Mouse (Mus musculus) midbrain, embryonic 11.5 days (tissue): ENCODE data around the gene Agap1. TPM values are rescaled to one million over a fixed set of nuclear protein-coding genes. Genes with fewer than 3 reads are reported as not detected.

Source experiments
- ATAC-seq: fragments of 200-750 bp; cut with Nextera tagmentation; 2 replicates; pipeline ENCODE4 v1.8.0; 2017; ENCODE audit warnings: moderate TSS enrichment, moderate library complexity; ENCODE audit not compliant: low FRiP score
- DNase-seq: peaks from one replicate; pipeline ENCODE4 v3.0.0; 2015; ENCODE audit warnings: low spot score; ENCODE audit errors: missing footprints
- H3K27ac ChIP-seq: fragments of 300-500 bp; sonication (generic); 2 replicates; pipeline ENCODE4 v1.5.1; 2014; ENCODE audit warnings: low read depth, low read length
- H3K27me3 ChIP-seq: fragments of 300-500 bp; sonication (generic); 2 replicates; pipeline ENCODE4 v1.6.1; 2014; ENCODE audit warnings: mild to moderate bottlenecking, low read length, moderate library complexity, mixed read lengths; ENCODE audit not compliant: control insufficient read depth, insufficient read depth
- H3K36me3 ChIP-seq: fragments of 300-500 bp; sonication (generic); 2 replicates; pipeline ENCODE4 v1.6.1; 2014; ENCODE audit warnings: mild to moderate bottlenecking, low read length, moderate library complexity, mixed read lengths; ENCODE audit not compliant: control insufficient read depth, insufficient read depth
- H3K4me1 ChIP-seq: fragments of 300-500 bp; sonication (generic); 2 replicates; pipeline ENCODE4 v1.6.1; 2014; ENCODE audit warnings: low read length; ENCODE audit not compliant: control insufficient read depth, insufficient read depth
- H3K4me2 ChIP-seq: fragments of 300-500 bp; sonication (generic); 2 replicates; pipeline ENCODE4 v1.6.1; 2014; ENCODE audit warnings: mild to moderate bottlenecking, moderate library complexity
- H3K4me3 ChIP-seq: fragments of 300-500 bp; sonication (generic); 2 replicates; pipeline ENCODE4 v1.5.1; 2014; ENCODE audit warnings: low read depth, low read length
- H3K9ac ChIP-seq: fragments of 300-500 bp; sonication (generic); 2 replicates; pipeline ENCODE4 v1.6.1; 2014; ENCODE audit warnings: low read length
- H3K9me3 ChIP-seq: fragments of 300-500 bp; sonication (generic); 2 replicates; pipeline ENCODE4 v1.6.1; 2016; ENCODE audit warnings: low read length; ENCODE audit not compliant: control insufficient read depth
- WGBS: fragments of 180-500 bp; shearing (Covaris S2); extraction: QIAGEN DNeasy Blood & Tissue Kit; methylation state at CpG from one replicate; pipeline ENCODE4 v1.1.7; 2014; 5-methylcytosine and 5-hydroxymethylcytosine counted together
- polyA plus RNA-seq: library from polyadenylated mRNA; unstranded; fragments of >200 nt; fragmentation: Nextera tagmentation; extraction: Ambion mirVana; gene quantifications from 2 replicates; pipeline ENCODE4 v1.2.1, GENCODE M21; 2014

The Agap1 gene
- polyA plus RNA-seq: 28.6 and 33.6 TPM in 2 replicates

DNA sequence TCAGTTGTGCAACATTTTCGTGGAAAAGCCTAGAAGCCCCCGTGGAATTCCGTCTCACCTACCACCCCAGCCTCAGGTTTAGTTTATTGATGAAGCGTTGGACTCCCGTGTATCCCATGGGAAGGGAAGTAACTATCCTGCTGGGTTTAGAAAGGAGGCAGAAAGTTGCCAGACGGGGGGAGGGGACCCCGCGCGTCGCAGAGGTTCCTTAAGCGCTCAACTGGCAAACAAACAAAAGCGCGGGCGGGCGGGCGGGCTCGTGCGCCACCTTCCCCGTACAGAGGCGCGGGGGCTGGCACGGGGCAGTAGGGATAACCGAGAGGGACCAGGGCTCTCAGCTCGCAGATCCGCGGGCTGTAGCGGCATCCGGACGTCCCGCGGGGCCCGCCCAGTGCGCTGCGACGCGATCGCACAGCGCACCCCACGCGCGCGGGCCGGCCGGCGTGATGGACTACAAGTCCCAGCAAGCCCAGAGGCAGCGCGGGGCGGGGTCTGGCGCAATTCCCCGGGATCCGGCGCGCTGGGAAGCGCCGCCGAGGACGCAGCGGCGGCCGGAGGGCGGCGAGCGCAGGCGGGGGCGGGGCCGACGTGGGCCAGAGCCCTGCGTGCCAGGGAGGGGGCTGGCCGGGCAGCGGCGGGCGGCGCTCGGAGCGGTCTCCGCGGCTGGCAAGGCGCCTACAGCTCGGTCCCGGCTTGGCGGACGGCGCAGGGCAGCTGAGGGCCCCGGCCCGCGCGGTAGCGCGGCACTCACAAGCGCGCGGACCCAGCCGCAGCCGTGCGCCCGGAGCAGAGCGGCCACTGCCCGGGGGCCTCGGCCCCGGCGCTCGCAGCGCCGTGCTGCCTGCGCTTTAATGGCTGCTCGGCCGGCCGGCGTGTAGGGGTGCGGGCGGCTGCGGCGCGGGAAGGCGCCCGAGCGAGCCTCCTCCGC is at the start of gene Agap1:
Gene Agap1, plus strand, starts transcription at position 611 of the 928 bp plus-strand sequence.
- Histone ChIP-seq H3K27me3 (no peaks in the 10 kb centered on the region), H3K9ac (peak within 1 kb of the TSS; percentile 83), H3K27ac (peak within 1 kb of the TSS; percentile 71), H3K4me2 (peak within 1 kb of the TSS; percentile 94), H3K4me1 (peaks cover 12% of the 10 kb centered on the region), H3K4me3 (peak within 1 kb of the TSS; percentile 82), H3K36me3 (no peaks in the 10 kb centered on the region), H3K9me3 (peaks cover 5% of the 10 kb centered on the region; the same call in 1 of the 2 replicates)
- ATAC-seq: peak; percentile 95
- WGBS: under 1% methylated on average over 85 of the region's 118 CpGs
- DNase-seq: peak; percentile 99

DNA sequence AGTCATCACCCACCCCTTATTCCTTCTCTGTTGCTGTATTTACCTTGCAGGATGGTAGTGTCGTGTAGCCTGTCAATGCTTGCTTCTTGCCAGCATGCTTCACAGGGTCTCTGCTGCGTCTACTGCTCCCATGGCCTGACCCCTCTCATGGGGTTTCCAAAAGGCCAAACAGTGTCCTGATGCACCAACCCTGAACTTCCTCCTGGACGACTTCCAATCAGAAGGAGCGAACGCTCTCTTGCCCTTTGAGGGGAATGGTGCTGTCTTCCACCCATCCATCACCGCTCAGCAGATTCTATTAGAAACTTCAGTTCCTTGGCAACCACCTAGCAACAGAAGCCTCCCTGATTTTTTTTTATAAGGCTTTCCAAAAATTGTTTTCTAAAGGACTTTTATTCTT is 48.6 kb upstream of the Agap1 start:
- no peak overlapping the region for H3K9ac ChIP-seq
- H3K36me3 ChIP-seq: no peaks in the 10 kb centered on the region
- H3K4me3 ChIP-seq: no peak overlapping the region
- peaks cover 3% of the 10 kb centered on the region; the same call in 1 of the 2 replicates for H3K4me1 ChIP-seq
- H3K4me2 ChIP-seq: no peak overlapping the region
- peaks cover 4% of the 10 kb centered on the region; the same call in 1 of the 2 replicates for H3K9me3 ChIP-seq
- 81% methylated on average over 6 of the region's 6 CpGs for WGBS
- DNase-seq (no peak), ATAC-seq (no peak)
- peaks cover 16% of the 10 kb centered on the region; the same call in 1 of the 2 replicates for H3K27me3 ChIP-seq
- H3K27ac ChIP-seq: no peak overlapping the region

DNA sequence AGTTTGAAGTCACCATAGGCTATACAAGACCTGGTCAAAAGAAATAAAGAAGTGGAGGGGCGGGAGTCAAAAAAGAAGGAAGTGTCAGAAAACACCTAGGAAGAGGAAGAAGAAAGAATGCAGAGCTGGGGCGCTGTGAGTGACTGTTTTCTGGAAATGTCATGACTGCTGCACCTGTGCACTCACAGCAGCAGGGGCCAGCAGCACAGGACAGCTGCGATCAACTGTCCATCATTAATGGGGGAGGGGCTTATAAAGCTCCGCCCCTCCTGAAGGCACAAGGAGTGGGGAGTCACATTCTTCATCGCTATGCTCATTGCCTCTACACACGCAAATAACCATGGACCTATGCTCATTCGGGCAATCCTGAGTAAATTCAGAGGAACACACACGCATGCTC is 46.6 kb upstream of the Agap1 start:
- WGBS: 84% methylated on average over 8 of the region's 8 CpGs
- Histone ChIP-seq H3K36me3 (no peaks in the 10 kb centered on the region), H3K27me3 (peaks cover 15% of the 10 kb centered on the region; the same call in 1 of the 2 replicates), H3K27ac (no peak overlapping the region), H3K9ac (no peak overlapping the region), H3K4me3 (no peak overlapping the region), H3K4me2 (no peak overlapping the region), H3K4me1 (no peaks in the 10 kb centered on the region), H3K9me3 (peaks cover 4% of the 10 kb centered on the region; the same call in 1 of the 2 replicates)
- DNase-seq (no peak), ATAC-seq (no peak)

DNA sequence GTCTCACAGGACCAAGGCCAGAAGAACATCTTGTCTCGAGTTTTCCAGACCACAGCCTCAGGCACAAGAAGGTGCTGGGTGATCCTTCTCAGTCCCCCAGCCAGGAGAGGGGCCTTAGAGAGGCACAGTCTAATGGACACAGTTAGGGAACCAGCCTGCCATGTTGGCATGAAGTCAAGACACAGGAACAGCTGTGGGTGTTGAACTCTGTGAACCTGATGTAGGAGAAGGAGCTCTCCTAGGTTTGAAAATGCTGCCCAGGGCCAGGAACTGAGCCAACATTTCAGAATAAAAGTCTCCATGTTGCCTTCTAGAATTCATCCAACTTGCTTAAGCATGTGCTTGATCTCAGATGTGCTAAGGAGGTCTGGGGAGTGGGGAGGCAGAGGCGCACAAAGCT is 41.5 kb upstream of the Agap1 start:
- Histone ChIP-seq H3K9ac (no peak overlapping the region), H3K27me3 (no peaks in the 10 kb centered on the region), H3K27ac (no peak overlapping the region), H3K4me2 (no peak overlapping the region), H3K4me1 (no peaks in the 10 kb centered on the region), H3K4me3 (no peak overlapping the region), H3K9me3 (no peaks in the 10 kb centered on the region), H3K36me3 (no peaks in the 10 kb centered on the region)
- ATAC-seq (no peak), DNase-seq (no peak)
- 85% methylated on average over 2 of the region's 2 CpGs for WGBS

DNA sequence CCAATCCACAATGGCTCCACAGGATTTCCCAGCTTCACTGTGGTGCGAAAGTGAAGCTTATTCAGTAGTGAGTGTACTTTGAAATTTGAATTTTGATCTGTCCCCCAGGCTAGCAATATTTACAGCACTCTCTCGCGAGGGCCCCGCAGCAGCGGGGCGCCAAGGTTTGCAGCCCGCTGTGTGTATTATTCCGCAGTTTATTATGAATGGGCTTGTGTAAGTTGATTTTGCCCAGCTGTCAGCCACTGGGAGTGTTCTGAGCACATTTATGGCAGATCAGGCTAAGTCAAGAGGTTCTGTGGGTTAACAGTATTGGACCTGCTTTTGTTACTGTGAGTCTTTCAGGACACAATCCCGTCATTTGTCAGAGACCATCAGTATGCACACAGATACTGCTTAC is 40.0 kb upstream of the Agap1 start:
- DNase-seq (no peak), ATAC-seq (no peak)
- Histone ChIP-seq H3K9me3 (no peaks in the 10 kb centered on the region), H3K27ac (no peak overlapping the region), H3K9ac (no peak overlapping the region), H3K4me2 (no peak overlapping the region), H3K27me3 (no peaks in the 10 kb centered on the region), H3K4me3 (no peak overlapping the region), H3K36me3 (no peaks in the 10 kb centered on the region), H3K4me1 (no peaks in the 10 kb centered on the region)
- 82% methylated on average over 9 of the region's 9 CpGs for WGBS

DNA sequence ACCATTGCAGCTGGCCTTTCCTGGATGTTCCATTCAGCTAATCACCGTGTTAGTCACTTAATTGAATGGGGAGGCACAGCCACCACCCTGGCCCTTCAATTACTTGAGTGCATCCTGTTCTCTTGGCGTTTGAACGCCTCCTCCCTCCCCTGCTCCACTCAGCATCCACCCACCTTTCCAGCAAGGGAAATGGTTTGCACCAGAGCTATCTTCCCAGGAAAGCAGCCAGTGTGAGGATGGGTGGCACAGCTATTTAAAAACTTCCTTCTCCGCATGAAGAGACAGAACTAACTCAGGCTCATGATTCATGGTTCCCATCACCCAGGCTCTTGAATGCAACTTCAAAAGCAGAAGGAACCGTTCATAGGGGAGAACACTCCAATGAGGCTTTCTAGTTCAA is 37.7 kb upstream of the Agap1 start:
- Histone ChIP-seq H3K9ac (no peak overlapping the region), H3K4me3 (no peak overlapping the region), H3K36me3 (no peaks in the 10 kb centered on the region), H3K4me1 (no peaks in the 10 kb centered on the region), H3K9me3 (no peaks in the 10 kb centered on the region), H3K27ac (no peak overlapping the region), H3K4me2 (no peak overlapping the region), H3K27me3 (no peaks in the 10 kb centered on the region)
- DNase-seq (no peak), ATAC-seq (no peak)
- whole genome bisulfite sequencing: 66% methylated on average over 5 of the region's 5 CpGs

DNA sequence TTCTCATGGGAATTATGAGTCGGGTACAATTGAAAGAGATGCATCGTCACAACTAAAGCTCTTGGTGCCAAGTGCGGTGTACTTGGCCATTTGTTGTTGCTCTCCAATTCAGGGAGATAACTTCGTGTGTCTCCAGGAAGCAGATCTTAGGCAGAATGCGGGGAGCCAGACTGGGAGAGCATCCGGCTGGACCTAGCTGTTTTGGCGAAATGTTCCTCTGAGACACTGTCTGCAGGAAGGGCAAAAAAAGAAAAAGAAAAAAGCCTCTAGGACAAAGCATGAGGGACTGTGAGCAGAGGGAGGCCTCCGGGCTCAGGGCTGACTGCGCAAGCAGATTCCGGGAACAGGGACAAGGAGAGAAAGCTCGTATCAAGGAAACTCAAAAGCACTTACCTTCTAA is 34.0 kb upstream of the Agap1 start:
- no peak overlapping the region for H3K9ac ChIP-seq
- no peaks in the 10 kb centered on the region for H3K9me3 ChIP-seq
- H3K36me3 ChIP-seq: no peaks in the 10 kb centered on the region
- no peaks in the 10 kb centered on the region for H3K27me3 ChIP-seq
- H3K4me3 ChIP-seq: no peak overlapping the region
- ATAC-seq: no peak
- WGBS: 79% methylated on average over 11 of the region's 11 CpGs
- no peak overlapping the region for H3K4me2 ChIP-seq
- H3K4me1 ChIP-seq: no peaks in the 10 kb centered on the region
- no peak for DNase-seq
- no peak overlapping the region for H3K27ac ChIP-seq

DNA sequence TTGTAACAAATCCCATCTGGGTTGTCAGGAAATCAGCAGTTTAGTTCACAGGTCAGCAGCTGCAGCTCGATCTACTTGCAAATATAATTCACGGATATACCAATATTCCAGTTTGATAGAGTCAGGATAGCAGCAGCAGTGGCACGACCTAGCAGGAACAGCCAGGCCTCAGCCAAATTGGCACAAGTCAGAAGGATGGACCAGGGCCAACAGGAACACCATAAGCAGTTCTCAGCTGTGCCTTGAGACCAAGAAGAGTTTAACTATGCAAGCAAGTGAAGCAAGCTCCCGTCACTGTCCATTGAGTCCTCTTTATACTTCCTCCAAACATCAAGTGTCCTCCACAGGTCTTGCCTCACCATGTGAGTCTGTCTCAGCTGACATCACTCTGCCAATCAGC is 33.2 kb upstream of the Agap1 start:
- H3K4me3 ChIP-seq: no peak overlapping the region
- H3K27ac ChIP-seq: no peak overlapping the region
- H3K36me3 ChIP-seq: no peaks in the 10 kb centered on the region
- WGBS: 82% methylated on average over 4 of the region's 4 CpGs
- no peaks in the 10 kb centered on the region for H3K4me1 ChIP-seq
- H3K9me3 ChIP-seq: no peaks in the 10 kb centered on the region
- DNase-seq: no peak
- H3K27me3 ChIP-seq: no peaks in the 10 kb centered on the region
- ATAC-seq: no peak
- H3K4me2 ChIP-seq: no peak overlapping the region
- no peak overlapping the region for H3K9ac ChIP-seq

DNA sequence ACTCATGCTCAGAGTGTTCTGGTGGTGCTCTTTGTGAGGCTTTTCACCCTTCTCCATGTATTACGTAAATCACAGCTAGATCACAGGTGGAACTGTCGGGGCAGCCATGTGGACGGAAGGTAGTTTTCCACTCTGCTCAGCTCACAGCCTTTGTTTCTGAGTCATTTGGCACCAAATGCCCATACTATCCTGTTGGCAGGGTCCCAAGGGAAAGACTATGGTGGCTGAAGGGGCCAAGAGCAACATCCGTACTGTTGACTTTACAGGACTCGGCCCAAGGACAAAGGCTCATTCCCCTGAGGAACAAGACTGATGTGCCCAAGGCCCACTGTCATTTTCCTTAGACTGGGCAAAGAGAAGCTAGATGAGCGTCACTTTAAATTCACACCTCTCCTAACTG is 30.0 kb upstream of the Agap1 start:
- H3K36me3 ChIP-seq: no peaks in the 10 kb centered on the region
- H3K4me2 ChIP-seq: no peak overlapping the region
- ATAC-seq: no peak
- no peak overlapping the region for H3K27ac ChIP-seq
- no peak overlapping the region for H3K9ac ChIP-seq
- H3K4me1 ChIP-seq: no peaks in the 10 kb centered on the region
- no peak for DNase-seq
- 88% methylated on average over 6 of the region's 6 CpGs for WGBS
- H3K9me3 ChIP-seq: no peaks in the 10 kb centered on the region; the same call in 1 of the 2 replicates
- no peak overlapping the region for H3K4me3 ChIP-seq
- H3K27me3 ChIP-seq: no peaks in the 10 kb centered on the region
